Mouse (Mus musculus) spleen, adult 18-20 months (tissue): ENCODE measurements at regions not wholly inside any gene's neighbourhood (a gene's known extent, or its start where the extent isn't known, plus 50 kb on each side); places are given as distances from the start of the nearest gene placed in this dataset.
"Not testable (repeated sequence)": the region's sequence is repeated elsewhere in the genome, so short reads cannot be mapped to it uniquely, and the experiment has no call there.

Source experiments
- DNase-seq, 2 experiments: peaks; one replicate each; pipeline ENCODE4 v3.0.0; 2022; ENCODE audit warnings: mixed read lengths in 2 of 2

- DNase-seq = no peak
Observed at GRCm38 (mm10) chr3:128413481-128413880, 517.4 kb upstream of the Fam241a start.

GRCm38 (mm10) chr3:128412157-128412556 is 516.0 kb upstream of the Fam241a start:
- DNase-seq = no peak

- no peak for DNase-seq
Observed at GRCm38 (mm10) chr3:128394805-128395204, 498.7 kb upstream of the Fam241a start.

GRCm38 (mm10) chr3:128380579-128380978 is 484.5 kb upstream of the Fam241a start:
- no peak for DNase-seq

- no peak for DNase-seq
Observed at GRCm38 (mm10) chr3:128369521-128370127, 473.5 kb upstream of the Fam241a start.

GRCm38 (mm10) chr3:128362310-128362709 is 466.2 kb upstream of the Fam241a start:
- no peak for DNase-seq

- not testable (repeated sequence) for DNase-seq
Observed at GRCm38 (mm10) chr3:128349123-128349522, 453.0 kb upstream of the Fam241a start.

- DNase-seq = no peak
Observed at GRCm38 (mm10) chr3:128347782-128348574, 451.9 kb upstream of the Fam241a start.

GRCm38 (mm10) chr3:128337508-128337907 is 441.4 kb upstream of the Fam241a start:
- no peak for DNase-seq

GRCm38 (mm10) chr3:128337031-128337430 is 440.9 kb upstream of the Fam241a start:
- DNase-seq = peak in 1 of 2 experiments; percentile 2

- no peak for DNase-seq
Observed at GRCm38 (mm10) chr3:128327677-128328076, 431.6 kb upstream of the Fam241a start.

- DNase-seq = no peak
Observed at GRCm38 (mm10) chr3:128301312-128301711, 405.2 kb upstream of the Fam241a start.

- DNase-seq = no peak
Observed at GRCm38 (mm10) chr3:128298110-128298509, 402.0 kb upstream of the Fam241a start.

- DNase-seq = no peak
Observed at GRCm38 (mm10) chr3:128287846-128288245, 391.7 kb upstream of the Fam241a start.

- no peak for DNase-seq
Observed at GRCm38 (mm10) chr3:128285214-128285613, 389.1 kb upstream of the Fam241a start.

- no peak for DNase-seq
Observed at GRCm38 (mm10) chr3:128280626-128281025, 384.5 kb upstream of the Fam241a start.

- no peak for DNase-seq
Observed at GRCm38 (mm10) chr3:128270576-128270975, 374.5 kb upstream of the Fam241a start.

- DNase-seq = no peak
Observed at GRCm38 (mm10) chr3:128261208-128261607, 365.1 kb upstream of the Fam241a start.

GRCm38 (mm10) chr3:128247816-128248215 is 351.7 kb upstream of the Fam241a start:
- DNase-seq = no peak

- no peak for DNase-seq
Observed at GRCm38 (mm10) chr3:128239813-128240421, 343.8 kb upstream of the Fam241a start.

GRCm38 (mm10) chr3:128230390-128230789 is 334.3 kb upstream of the Fam241a start:
- DNase-seq = no peak

GRCm38 (mm10) chr3:128226930-128227585 is 330.9 kb upstream of the Fam241a start:
- DNase-seq = no peak

- no peak for DNase-seq
Observed at GRCm38 (mm10) chr3:128226503-128226902, 330.4 kb upstream of the Fam241a start.
